Comparison of ENCODE assay signal across 8 mouse cellular contexts in genomic region chr1:134086811-134087398, GRCm38 (mm10). TPM values are rescaled to one million over a fixed set of nuclear protein-coding genes. Genes with fewer than 3 reads are reported as not detected.
DNase-seq lines count a peak whose midpoint lies in the region; ATAC-seq lines count a peak whose summit lies in the region.

No protein-coding gene starts in this region.

- no peaks in the 10 kb centered on the region for H3K27me3 ChIP-seq in heart, embryonic 16.5 days (ENCODE audit: control insufficient read depth, insufficient read depth, low read length)
- H3K27me3 ChIP-seq in limb, embryonic 11.5 days (ENCODE audit: control insufficient read depth, insufficient read depth, low read length): no peaks in the 10 kb centered on the region
- H3K27me3 ChIP-seq in midbrain, embryonic 14.5 days (ENCODE audit: control insufficient read depth, insufficient read depth, low read length): no peaks in the 10 kb centered on the region

- WGBS in heart, embryonic 16.5 days: 12% methylated on average over 16 of the region's 16 CpGs
- 57% methylated on average over 16 of the region's 16 CpGs for WGBS in limb, embryonic 11.5 days
- WGBS in midbrain, embryonic 14.5 days: 41% methylated on average over 16 of the region's 16 CpGs

- ATAC-seq in heart, embryonic 16.5 days (replicated peaks; ENCODE audit: extremely low read depth, insufficient read depth, low FRiP score): peak; percentile 30
- no peak for ATAC-seq in limb, embryonic 11.5 days (ENCODE audit: insufficient number of reproducible peaks, low FRiP score, low TSS enrichment, low read depth)
- no peak for ATAC-seq in midbrain, embryonic 14.5 days (ENCODE audit: low FRiP score, low TSS enrichment)
- ATAC-seq in frontal cortex, adult (ENCODE audit: low TSS enrichment): no peak

- no peaks in the 10 kb centered on the region for H3K36me3 ChIP-seq in heart, embryonic 16.5 days (ENCODE audit: control insufficient read depth, insufficient read depth)
- H3K36me3 ChIP-seq in limb, embryonic 11.5 days (ENCODE audit: control insufficient read depth, insufficient read depth, low read length): no peaks in the 10 kb centered on the region
- H3K36me3 ChIP-seq in midbrain, embryonic 14.5 days (ENCODE audit: control insufficient read depth, insufficient read depth, low read length): no peaks in the 10 kb centered on the region

- H3K9ac ChIP-seq in heart, embryonic 16.5 days (ENCODE audit: low read length): peak overlapping the region; percentile 43
- H3K9ac ChIP-seq in limb, embryonic 11.5 days (ENCODE audit: low read length): 0 out of 2 replicates have a peak overlapping the region, but pooled peaks have one; percentile 0
- peak overlapping the region; percentile 16; the same call in 1 of the 2 replicates for H3K9ac ChIP-seq in midbrain, embryonic 14.5 days (replicated peaks; ENCODE audit: low read length)

- H3K9me3 ChIP-seq in heart, embryonic 16.5 days (replicated peaks; ENCODE audit: control insufficient read depth, low read length): no peaks in the 10 kb centered on the region
- no peaks in the 10 kb centered on the region for H3K9me3 ChIP-seq in limb, embryonic 11.5 days (ENCODE audit: control insufficient read depth, low read length)
- H3K9me3 ChIP-seq in midbrain, embryonic 14.5 days (ENCODE audit: control insufficient read depth, low read length): no peaks in the 10 kb centered on the region; the same call in 1 of the 2 replicates

- H3K27ac ChIP-seq in heart, embryonic 16.5 days (ENCODE audit: low read length): peak overlapping the region; percentile 74
- no peak overlapping the region for H3K27ac ChIP-seq in limb, embryonic 11.5 days (replicated peaks; ENCODE audit: low read depth, low read length)
- 0 out of 2 replicates have a peak overlapping the region, but pooled peaks have one; percentile 2 for H3K27ac ChIP-seq in midbrain, embryonic 14.5 days (replicated peaks; ENCODE audit: low read depth, low read length)

- no peak overlapping the region for H3K4me3 ChIP-seq in heart, embryonic 16.5 days (ENCODE audit: low read length)
- H3K4me3 ChIP-seq in limb, embryonic 11.5 days (ENCODE audit: low read depth, low read length): no peak overlapping the region
- no peak overlapping the region for H3K4me3 ChIP-seq in midbrain, embryonic 14.5 days (replicated peaks; ENCODE audit: low read depth, low read length)

- peaks cover 41% of the 10 kb centered on the region for H3K4me1 ChIP-seq in heart, embryonic 16.5 days (ENCODE audit: control insufficient read depth, insufficient read depth, low read length)
- peaks cover 7% of the 10 kb centered on the region for H3K4me1 ChIP-seq in limb, embryonic 11.5 days (ENCODE audit: control insufficient read depth, insufficient read depth, low read length)
- peaks cover 19% of the 10 kb centered on the region for H3K4me1 ChIP-seq in midbrain, embryonic 14.5 days (ENCODE audit: control insufficient read depth, insufficient read depth, low read length)

- peak; percentile 39 for DNase-seq in ZHBTc4 (ENCODE audit: low read depth, low spot score)
- DNase-seq in cerebellum, postnatal 25 days: peak; percentile 70 to 77
- no peak for DNase-seq in limb, embryonic 11.5 days (ENCODE audit: low spot score)
- no peak for DNase-seq in midbrain, embryonic 14.5 days
- no peak for DNase-seq in embryo, embryonic 11 days
- no peak for DNase-seq in adrenal gland, postnatal 25 days

- H3K4me2 ChIP-seq in heart, embryonic 16.5 days (ENCODE audit: low read depth, low read length): peak overlapping the region; percentile 39
- no peak overlapping the region for H3K4me2 ChIP-seq in limb, embryonic 11.5 days (ENCODE audit: low read depth, severe bottlenecking)
- peak overlapping the region; percentile 8 for H3K4me2 ChIP-seq in midbrain, embryonic 14.5 days (ENCODE audit: low read length)

RNA-seq across cellular contexts. Expression of gene Btg2, which starts 8.0 kb away (rescaled TPM):
- polyA plus RNA-seq in heart, embryonic 16.5 days (2015; fragmentation: Nextera tagmentation; extraction: Ambion mirVana): 49.5 and 50.9 TPM in 2 replicates
- 21.3 and 22.1 TPM in 2 replicates for polyA plus RNA-seq in limb, embryonic 11.5 days (2014; fragmentation: Nextera tagmentation; extraction: Ambion mirVana)
- 34.2 and 61.1 TPM in 2 replicates for polyA plus RNA-seq in midbrain, embryonic 14.5 days (2014; fragmentation: Nextera tagmentation; extraction: Ambion mirVana)
- total RNA-seq in adrenal gland, postnatal 25 days (2021): 17.8 and 18.1 TPM in 2 replicates

RNA-seq across cellular contexts. Expression of gene Chit1, which starts 24.1 kb away (rescaled TPM):
- 0.31 and 0.46 TPM in 2 replicates for polyA plus RNA-seq in heart, embryonic 16.5 days (2015; fragmentation: Nextera tagmentation; extraction: Ambion mirVana)
- polyA plus RNA-seq in limb, embryonic 11.5 days (2014; fragmentation: Nextera tagmentation; extraction: Ambion mirVana): not detected in 2 replicates
- polyA plus RNA-seq in midbrain, embryonic 14.5 days (2014; fragmentation: Nextera tagmentation; extraction: Ambion mirVana): 0.26 TPM in 1 of 2 replicates, not detected in the other
- not detected in 2 replicates for total RNA-seq in adrenal gland, postnatal 25 days (2021)

RNA-seq across cellular contexts. Expression of gene Fmod, which starts 49.9 kb away (rescaled TPM):
- polyA plus RNA-seq in heart, embryonic 16.5 days (2015; fragmentation: Nextera tagmentation; extraction: Ambion mirVana): 23.6 and 29.5 TPM in 2 replicates
- polyA plus RNA-seq in limb, embryonic 11.5 days (2014; fragmentation: Nextera tagmentation; extraction: Ambion mirVana): 2.9 and 4.5 TPM in 2 replicates
- polyA plus RNA-seq in midbrain, embryonic 14.5 days (2014; fragmentation: Nextera tagmentation; extraction: Ambion mirVana): 0.31 and 6.4 TPM in 2 replicates
- total RNA-seq in adrenal gland, postnatal 25 days (2021): 4.7 and 5.0 TPM in 2 replicates

Comparison
In these comparisons a context has a peak if more than half of its experiments do, and no peak if none do; other contexts are left out.
1. DNase-seq: peak in ZHBTc4 (single experiment) and cerebellum, postnatal 25 days (2 of 2); none in limb, embryonic 11.5 days (single experiment), midbrain, embryonic 14.5 days (single experiment), embryo, embryonic 11 days (single experiment) and adrenal gland, postnatal 25 days (single experiment).
2. Peak in every context shown above with its lines, with median percentiles within 50 percentile points of each other: H3K9ac ChIP-seq.